Mouse (Mus musculus): ENCODE data around the gene Glb1l. TPM values are rescaled to one million over a fixed set of nuclear protein-coding genes. Genes with fewer than 3 reads are reported as not detected.
A peak's percentile ranks its signal among the peaks of the same experiment; 100 is the strongest.

Gene Glb1l
- polyA plus RNA-seq, 1 experiment from 2014 or later = 22.0 TPM

DNA sequence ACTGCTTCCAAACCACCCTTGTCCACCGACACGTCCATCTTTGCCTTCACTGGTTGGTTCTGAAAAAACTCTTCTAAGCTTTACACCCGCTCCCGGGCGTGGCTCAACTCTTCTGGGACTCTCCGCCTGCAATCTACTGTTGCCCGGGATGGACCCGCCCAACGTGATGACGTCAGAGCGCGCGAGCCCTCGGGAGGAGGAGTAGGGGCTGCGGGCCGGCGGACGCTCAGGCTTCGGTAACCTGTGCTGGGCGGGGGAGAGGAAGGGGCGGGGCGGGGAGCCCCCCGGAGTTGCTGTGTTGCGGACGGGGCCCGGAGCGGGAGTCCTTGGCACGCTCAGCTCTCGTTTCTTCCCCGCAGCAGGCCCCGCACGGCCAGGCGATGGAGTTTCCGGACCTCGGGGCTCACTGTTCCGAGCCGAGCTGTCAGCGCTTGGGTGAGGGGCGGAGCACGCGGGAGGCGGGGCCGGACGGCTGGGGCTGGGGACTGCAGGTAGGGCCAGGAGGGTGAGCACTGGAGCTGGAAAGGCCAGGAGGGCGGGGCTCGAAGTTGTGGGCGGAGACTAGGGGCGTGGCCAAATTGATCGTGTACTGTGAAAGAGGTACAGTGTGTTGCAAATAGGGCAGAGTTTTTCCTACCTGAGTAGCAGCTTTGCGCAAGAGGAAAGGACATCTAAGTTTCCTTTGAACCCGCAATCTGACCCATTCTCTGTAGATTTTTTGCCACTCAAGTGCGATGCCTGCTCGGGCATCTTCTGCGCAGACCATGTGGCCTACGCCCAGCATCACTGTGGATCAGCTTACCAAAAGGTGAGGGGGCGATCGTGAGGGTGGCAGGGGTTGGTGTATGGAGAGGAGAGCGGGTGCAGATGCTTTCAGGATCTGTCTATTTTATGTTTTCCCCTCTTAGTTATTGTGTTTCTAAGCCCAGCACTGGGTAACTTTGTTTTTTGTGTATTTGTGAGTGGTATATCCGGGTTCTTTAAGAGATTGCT lies 41.8 kb downstream of the Glb1l start, which contains the start of gene Zfand2b:
Gene Zfand2b (plus strand): TSS at position 175 of the 993 bp plus-strand sequence.
- peak within 1 kb of the TSS; percentile 88 for H3K27ac ChIP-seq (ENCODE audit: low read length)
- peaks cover 13% of the 10 kb centered on the region for H3K4me1 ChIP-seq (replicated peaks; ENCODE audit: control insufficient read depth, insufficient read depth, low read length)
- H3K27me3 ChIP-seq (replicated peaks; ENCODE audit: control insufficient read depth, insufficient read depth, low read length) = no peaks in the 10 kb centered on the region
- peak within 1 kb of the TSS; percentile 89 for H3K9ac ChIP-seq (replicated peaks; ENCODE audit: low read depth, low read length)
- under 1% methylated on average over 50 of the region's 59 CpGs for WGBS
- peaks cover 21% of the 10 kb centered on the region for H3K36me3 ChIP-seq (ENCODE audit: control insufficient read depth, insufficient read depth)
- ATAC-seq = peak; percentile 98
- H3K4me2 ChIP-seq (ENCODE audit: low read length) = peak within 1 kb of the TSS; percentile 88
- peak within 1 kb of the TSS; percentile 93 for H3K4me3 ChIP-seq (replicated peaks; ENCODE audit: low read length)
- no peaks in the 10 kb centered on the region for H3K9me3 ChIP-seq (ENCODE audit: control insufficient read depth, low read length)

DNA sequence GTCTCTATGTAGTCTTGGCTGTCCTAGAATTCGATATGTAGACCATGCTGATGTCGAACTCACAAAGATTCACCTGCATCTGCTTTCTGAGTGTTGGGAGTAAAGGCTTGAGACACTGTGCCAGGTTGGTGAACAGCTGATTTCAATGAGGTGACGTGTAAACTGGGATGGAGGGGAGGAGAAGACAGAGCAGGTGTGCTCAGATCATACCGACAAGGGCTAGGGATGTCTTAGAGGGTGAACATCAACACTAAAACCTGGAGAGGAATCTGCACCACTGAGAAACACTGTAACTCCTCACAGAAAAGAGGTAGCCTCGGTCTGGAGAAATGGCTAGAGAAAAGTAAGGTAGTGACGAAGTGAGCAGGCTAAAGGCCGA lies 42.5 kb downstream of the Glb1l start:
- peaks cover 21% of the 10 kb centered on the region for H3K36me3 ChIP-seq (ENCODE audit: control insufficient read depth, insufficient read depth)
- H3K4me2 ChIP-seq (ENCODE audit: low read length) = peak overlapping the region; percentile 88
- H3K27ac ChIP-seq (ENCODE audit: low read length) = peak overlapping the region; percentile 23; the same call in 1 of the 2 replicates
- WGBS = 6% methylated on average over 7 of the region's 7 CpGs
- no peaks in the 10 kb centered on the region for H3K9me3 ChIP-seq (ENCODE audit: control insufficient read depth, low read length)
- ATAC-seq = no peak; the same call in 1 of the 2 replicates
- H3K9ac ChIP-seq (replicated peaks; ENCODE audit: low read depth, low read length) = peak overlapping the region; percentile 39; the same call in 1 of the 2 replicates
- H3K27me3 ChIP-seq (replicated peaks; ENCODE audit: control insufficient read depth, insufficient read depth, low read length) = no peaks in the 10 kb centered on the region
- peaks cover 13% of the 10 kb centered on the region for H3K4me1 ChIP-seq (replicated peaks; ENCODE audit: control insufficient read depth, insufficient read depth, low read length)
- H3K4me3 ChIP-seq (replicated peaks; ENCODE audit: low read length) = peak overlapping the region; percentile 93

DNA sequence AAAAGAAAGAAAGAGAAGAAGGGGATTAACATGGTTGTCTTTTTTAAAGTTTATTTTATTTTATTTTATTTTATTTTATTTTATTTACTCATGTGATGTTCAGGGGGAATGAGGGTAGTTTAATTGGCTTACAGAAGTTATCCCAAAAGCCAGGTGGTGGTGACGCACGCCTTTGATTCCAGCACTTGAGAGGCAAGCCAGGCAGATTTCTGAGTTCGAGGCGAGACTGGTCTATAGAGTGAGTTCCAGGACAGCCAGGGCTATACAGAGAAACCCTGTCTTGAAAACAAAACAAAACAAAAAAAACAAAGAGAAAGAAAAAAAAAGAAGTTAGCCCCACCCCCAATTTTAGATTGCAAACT lies 50.4 kb downstream of the Glb1l start:
- ATAC-seq = no peak
- H3K4me1 ChIP-seq (replicated peaks; ENCODE audit: control insufficient read depth, insufficient read depth, low read length) = no peaks in the 10 kb centered on the region
- no peaks in the 10 kb centered on the region for H3K36me3 ChIP-seq (ENCODE audit: control insufficient read depth, insufficient read depth)
- H3K9me3 ChIP-seq (ENCODE audit: control insufficient read depth, low read length) = no peaks in the 10 kb centered on the region
- H3K27ac ChIP-seq (ENCODE audit: low read length) = no peak overlapping the region
- no peak overlapping the region for H3K4me3 ChIP-seq (replicated peaks; ENCODE audit: low read length)
- H3K4me2 ChIP-seq (ENCODE audit: low read length) = no peak overlapping the region
- 71% methylated on average over 4 of the region's 4 CpGs for WGBS
- H3K27me3 ChIP-seq (replicated peaks; ENCODE audit: control insufficient read depth, insufficient read depth, low read length) = no peaks in the 10 kb centered on the region
- H3K9ac ChIP-seq (replicated peaks; ENCODE audit: low read depth, low read length) = no peak overlapping the region

DNA sequence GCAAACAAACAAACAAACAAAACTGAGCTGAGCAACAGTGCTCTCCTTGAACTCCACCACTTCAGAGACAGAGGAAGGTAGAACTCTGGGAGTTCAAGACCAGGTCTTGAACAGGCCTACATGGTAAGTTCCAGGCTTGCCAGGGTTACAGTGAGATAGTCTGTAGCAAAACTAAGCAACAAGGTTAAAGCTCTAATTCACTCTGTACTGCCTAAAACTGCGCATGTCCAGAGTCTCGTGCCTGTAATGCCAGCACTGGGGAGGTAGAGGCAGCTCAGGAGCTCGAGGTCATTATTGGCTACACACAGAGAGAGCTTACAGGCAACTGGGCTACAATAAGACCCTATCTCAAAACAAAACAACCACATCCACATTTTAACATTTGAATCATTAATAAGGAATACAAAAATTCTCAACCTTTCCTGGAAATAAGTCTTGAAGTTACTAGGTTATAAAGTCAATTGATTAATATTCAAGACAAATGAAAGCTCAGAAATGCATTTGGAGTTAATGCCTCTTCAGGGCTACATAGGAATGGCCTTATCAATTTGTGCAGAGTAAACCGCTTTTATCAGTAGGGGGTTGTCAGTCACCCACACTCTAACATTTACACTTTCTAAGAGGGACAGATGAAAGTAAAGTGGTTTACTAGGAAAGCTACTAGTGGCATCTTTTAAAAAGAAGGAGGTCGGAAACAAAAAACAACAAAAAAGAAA lies 50.9 kb downstream of the Glb1l start:
- no peaks in the 10 kb centered on the region for H3K4me1 ChIP-seq (replicated peaks; ENCODE audit: control insufficient read depth, insufficient read depth, low read length)
- no peak for ATAC-seq
- H3K4me3 ChIP-seq (replicated peaks; ENCODE audit: low read length) = no peak overlapping the region
- H3K27me3 ChIP-seq (replicated peaks; ENCODE audit: control insufficient read depth, insufficient read depth, low read length) = no peaks in the 10 kb centered on the region
- no peaks in the 10 kb centered on the region for H3K36me3 ChIP-seq (ENCODE audit: control insufficient read depth, insufficient read depth)
- no peak overlapping the region for H3K9ac ChIP-seq (replicated peaks; ENCODE audit: low read depth, low read length)
- H3K9me3 ChIP-seq (ENCODE audit: control insufficient read depth, low read length) = no peaks in the 10 kb centered on the region
- 68% methylated on average over 5 of the region's 5 CpGs for WGBS
- no peak overlapping the region for H3K27ac ChIP-seq (ENCODE audit: low read length)
- H3K4me2 ChIP-seq (ENCODE audit: low read length) = no peak overlapping the region

DNA sequence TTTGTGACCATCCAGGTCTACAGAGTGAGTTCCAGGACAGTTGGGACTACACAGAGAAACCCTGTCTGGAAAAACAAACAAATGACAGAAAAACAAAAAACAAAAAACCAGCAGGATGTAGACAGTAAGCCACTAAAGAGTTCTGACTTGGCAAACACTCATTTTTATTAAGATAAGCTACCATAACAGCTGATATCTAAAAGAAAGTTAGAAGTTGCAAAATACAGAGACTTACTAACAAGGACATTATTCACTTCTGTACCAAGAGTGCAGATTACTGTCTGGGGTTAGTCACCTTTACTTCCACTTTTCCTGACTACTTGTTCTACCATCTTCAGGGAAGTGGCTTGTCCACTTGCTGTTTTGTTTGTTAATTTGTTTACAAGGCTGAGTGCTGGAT lies 51.6 kb downstream of the Glb1l start:
- H3K27ac ChIP-seq (ENCODE audit: low read length) = no peak overlapping the region
- ATAC-seq = no peak
- no peaks in the 10 kb centered on the region for H3K9me3 ChIP-seq (ENCODE audit: control insufficient read depth, low read length)

GRCm38 (mm10) chr1:75155837-75156236 lies 54.8 kb downstream of the Glb1l start:
- H3K36me3 ChIP-seq (ENCODE audit: control insufficient read depth, insufficient read depth) = no peaks in the 10 kb centered on the region
- H3K4me1 ChIP-seq (replicated peaks; ENCODE audit: control insufficient read depth, insufficient read depth, low read length) = no peaks in the 10 kb centered on the region
- no peak overlapping the region for H3K4me3 ChIP-seq (replicated peaks; ENCODE audit: low read length)
- no peak overlapping the region for H3K9ac ChIP-seq (replicated peaks; ENCODE audit: low read depth, low read length)
- no peak overlapping the region for H3K4me2 ChIP-seq (ENCODE audit: low read length)
- ATAC-seq = no peak
- H3K27ac ChIP-seq (ENCODE audit: low read length) = no peak overlapping the region
- no peaks in the 10 kb centered on the region for H3K9me3 ChIP-seq (ENCODE audit: control insufficient read depth, low read length)
- 66% methylated on average over 3 of the region's 3 CpGs for WGBS
- no peaks in the 10 kb centered on the region for H3K27me3 ChIP-seq (replicated peaks; ENCODE audit: control insufficient read depth, insufficient read depth, low read length)

More for the DNA sequence above, 51.6 kb downstream of the Glb1l start:
- no peaks in the 10 kb centered on the region for H3K4me1 ChIP-seq (replicated peaks; ENCODE audit: control insufficient read depth, insufficient read depth, low read length)
- no peak overlapping the region for H3K9ac ChIP-seq (replicated peaks; ENCODE audit: low read depth, low read length)
- no peaks in the 10 kb centered on the region for H3K36me3 ChIP-seq (ENCODE audit: control insufficient read depth, insufficient read depth)
- H3K27me3 ChIP-seq (replicated peaks; ENCODE audit: control insufficient read depth, insufficient read depth, low read length) = no peaks in the 10 kb centered on the region
- no peak overlapping the region for H3K4me2 ChIP-seq (ENCODE audit: low read length)
- H3K4me3 ChIP-seq (replicated peaks; ENCODE audit: low read length) = no peak overlapping the region

GRCm38 (mm10) chr1:75148727-75149126 lies 61.9 kb downstream of the Glb1l start:
- Histone ChIP-seq H3K4me3 (replicated peaks; ENCODE audit: low read length) (no peak overlapping the region), H3K27ac (ENCODE audit: low read length) (no peak overlapping the region), H3K36me3 (ENCODE audit: control insufficient read depth, insufficient read depth) (peaks cover 27% of the 10 kb centered on the region), H3K9ac (replicated peaks; ENCODE audit: low read depth, low read length) (no peak overlapping the region), H3K4me2 (ENCODE audit: low read length) (no peak overlapping the region), H3K4me1 (replicated peaks; ENCODE audit: control insufficient read depth, insufficient read depth, low read length) (peaks cover 8% of the 10 kb centered on the region), H3K9me3 (ENCODE audit: control insufficient read depth, low read length) (no peaks in the 10 kb centered on the region), H3K27me3 (replicated peaks; ENCODE audit: control insufficient read depth, insufficient read depth, low read length) (no peaks in the 10 kb centered on the region)
- WGBS = 91% methylated on average over 4 of the region's 4 CpGs
- no peak for ATAC-seq

Small RNA genes within 50 kb of the gene (microRNA-seq; reads per million reads assigned to microRNA genes)
- not detected for gene Gm27943

Other genes with a start within 250 kb of the Glb1l start
- 6.6 and 8.2 TPM in 2 replicates for gene Nhej1, start 85.6 kb downstream of the Glb1l start, polyA plus RNA-seq (2015; fragmentation: Nextera tagmentation; extraction: Ambion mirVana)
- gene Slc23a3, start 76.9 kb downstream of the Glb1l start, polyA plus RNA-seq (2015; fragmentation: Nextera tagmentation; extraction: Ambion mirVana) = not detected in 2 replicates
- 57.1 and 58.5 TPM in 2 replicates for gene Cnppd1, start 68.1 kb downstream of the Glb1l start, polyA plus RNA-seq (2015; fragmentation: Nextera tagmentation; extraction: Ambion mirVana)
- gene Retreg2, start 68.0 kb downstream of the Glb1l start, polyA plus RNA-seq (2015; fragmentation: Nextera tagmentation; extraction: Ambion mirVana) = 91.9 and 102 TPM in 2 replicates
- 41.9 and 47.2 TPM in 2 replicates for gene Zfand2b, start 42.2 kb downstream of the Glb1l start, polyA plus RNA-seq (2015; fragmentation: Nextera tagmentation; extraction: Ambion mirVana)
- 44.0 and 51.9 TPM in 2 replicates for gene Abcb6, start 30.4 kb downstream of the Glb1l start, polyA plus RNA-seq (2015; fragmentation: Nextera tagmentation; extraction: Ambion mirVana)
- 27.2 and 32.7 TPM in 2 replicates for gene Ankzf1, start 18.7 kb downstream of the Glb1l start, polyA plus RNA-seq (2015; fragmentation: Nextera tagmentation; extraction: Ambion mirVana)
- gene Atg9a, start 18.6 kb downstream of the Glb1l start, polyA plus RNA-seq (2015; fragmentation: Nextera tagmentation; extraction: Ambion mirVana) = 46.4 and 48.8 TPM in 2 replicates
- gene Stk16, start within 50 bp of the Glb1l start, polyA plus RNA-seq (2015; fragmentation: Nextera tagmentation; extraction: Ambion mirVana) = 130 and 151 TPM in 2 replicates
- gene Tuba4a, start 9.1 kb upstream of the Glb1l start, polyA plus RNA-seq (2015; fragmentation: Nextera tagmentation; extraction: Ambion mirVana) = 18.6 and 18.7 TPM in 2 replicates
- not detected in 2 replicates for gene A630095N17Rik, start 21.3 kb upstream of the Glb1l start, polyA plus RNA-seq (2015; fragmentation: Nextera tagmentation; extraction: Ambion mirVana)
- gene Dnajb2, start 25.6 kb upstream of the Glb1l start, polyA plus RNA-seq (2015; fragmentation: Nextera tagmentation; extraction: Ambion mirVana) = 51.5 and 59.3 TPM in 2 replicates
- 6.1 and 10.7 TPM in 2 replicates for gene Ptprn, start 53.7 kb upstream of the Glb1l start, polyA plus RNA-seq (2015; fragmentation: Nextera tagmentation; extraction: Ambion mirVana)
- gene Resp18, start 67.6 kb upstream of the Glb1l start, polyA plus RNA-seq (2015; fragmentation: Nextera tagmentation; extraction: Ambion mirVana) = 29.3 and 76.1 TPM in 2 replicates
- 146 and 150 TPM in 2 replicates for gene Dnpep, start 107.2 kb upstream of the Glb1l start, polyA plus RNA-seq (2015; fragmentation: Nextera tagmentation; extraction: Ambion mirVana)
- 1.2 and 1.5 TPM in 2 replicates for gene Des, start 149.5 kb upstream of the Glb1l start, polyA plus RNA-seq (2015; fragmentation: Nextera tagmentation; extraction: Ambion mirVana)
- 10.7 and 12.9 TPM in 2 replicates for gene Speg, start 164.5 kb upstream of the Glb1l start, polyA plus RNA-seq (2015; fragmentation: Nextera tagmentation; extraction: Ambion mirVana)
- 86.4 and 93.1 TPM in 2 replicates for gene Gmppa, start 225.1 kb upstream of the Glb1l start, polyA plus RNA-seq (2015; fragmentation: Nextera tagmentation; extraction: Ambion mirVana)
- gene Asic4, start 239.6 kb upstream of the Glb1l start, polyA plus RNA-seq (2015; fragmentation: Nextera tagmentation; extraction: Ambion mirVana) = 4.0 and 7.2 TPM in 2 replicates